Mouse (Mus musculus): ENCODE data around the gene Rad9a.

DNA sequence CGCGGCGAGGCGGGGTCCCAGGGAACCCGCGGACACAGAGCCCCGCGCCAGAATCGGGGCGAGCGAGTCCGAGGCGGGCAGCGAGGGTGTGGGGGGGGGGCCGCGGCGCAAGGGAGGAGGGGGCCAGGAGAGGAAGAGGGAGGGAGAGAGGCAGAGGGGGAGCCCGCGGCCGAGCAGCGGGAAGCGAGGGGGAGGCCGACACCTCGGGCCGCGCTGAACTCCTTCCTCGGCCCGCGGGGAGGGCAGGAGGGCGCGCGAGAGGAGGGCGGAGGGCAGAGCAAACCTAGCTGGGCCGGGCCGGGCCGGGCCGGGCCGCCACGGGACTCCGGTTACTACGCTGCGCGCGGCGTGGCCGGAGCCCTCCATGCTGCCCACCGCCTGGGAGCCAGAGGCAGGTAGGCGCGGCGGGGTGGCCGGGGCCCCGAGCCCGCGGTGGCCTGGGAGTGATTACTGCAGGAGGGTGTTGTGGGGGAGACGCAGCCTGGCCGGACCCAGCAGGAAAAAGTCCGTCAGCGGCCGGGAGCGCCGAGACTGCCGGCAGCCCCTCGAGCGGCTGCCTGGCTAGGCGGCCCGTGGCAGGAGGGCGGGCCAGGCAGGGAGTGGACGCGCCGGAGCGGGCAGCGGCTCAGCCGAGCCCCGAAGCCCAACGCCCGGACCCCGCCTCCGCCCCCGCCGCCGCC is 13.4 kb upstream of the Rad9a start:
- TF ChIP-seq CTCF (IDR thresholded peaks at IDR 0.05; ENCODE audit: borderline replicate concordance, insufficient read depth, low read depth, low read length) (no peak), POLR2A (IDR thresholded peaks at IDR 0.05; ENCODE audit: borderline replicate concordance, insufficient read depth, low read length) (no peak)

Measured in cerebellum, adult 2 months (tissue).